Mouse (Mus musculus) embryo, embryonic 11.5 days (tissue): ENCODE results near the gene Gm17387.
A peak's percentile ranks its signal among the peaks of the same experiment; 100 is the strongest.

ENCODE experiments used
- DNase-seq: peaks from one replicate; pipeline ENCODE4 v3.0.0-alpha.2; 2012; ENCODE audit warnings: low read depth, low spot score

Gene Gm17387

GRCm38 (mm10) chr7:141028831-141029230, at the start of gene Gm17387:
Gm17387 (plus strand) TSS chr7:141029131.
- DNase-seq: no peak

GRCm38 (mm10) chr7:140981704-140982103, 47.2 kb upstream of the Gm17387 start:
- no peak for DNase-seq

- no peak for DNase-seq
Observed at GRCm38 (mm10) chr7:140982971-140983370, 46.0 kb upstream of the Gm17387 start.

- no peak for DNase-seq
Observed at GRCm38 (mm10) chr7:140987182-140988138, 41.5 kb upstream of the Gm17387 start.

- DNase-seq: no peak
Observed at GRCm38 (mm10) chr7:140989022-140989421, 39.9 kb upstream of the Gm17387 start.

- no peak for DNase-seq
Observed at GRCm38 (mm10) chr7:140990185-140990584, 38.7 kb upstream of the Gm17387 start.

- DNase-seq: no peak
Observed at GRCm38 (mm10) chr7:140990622-140991021, 38.3 kb upstream of the Gm17387 start.

- no peak for DNase-seq
Observed at GRCm38 (mm10) chr7:140991117-140991689, 37.7 kb upstream of the Gm17387 start.

- no peak for DNase-seq
Observed at GRCm38 (mm10) chr7:140997817-140998216, 31.1 kb upstream of the Gm17387 start.

- no peak for DNase-seq
Observed at GRCm38 (mm10) chr7:140998853-140999700, 29.9 kb upstream of the Gm17387 start.

GRCm38 (mm10) chr7:141000881-141001708, 27.8 kb upstream of the Gm17387 start:
- DNase-seq: no peak

- DNase-seq: no peak
Observed at GRCm38 (mm10) chr7:141003248-141004010, 25.5 kb upstream of the Gm17387 start.

GRCm38 (mm10) chr7:141006446-141006845, 22.5 kb upstream of the Gm17387 start:
- no peak for DNase-seq

- no peak for DNase-seq
Observed at GRCm38 (mm10) chr7:141006914-141007313, 22.0 kb upstream of the Gm17387 start.

- no peak for DNase-seq
Observed at GRCm38 (mm10) chr7:141008312-141008761, 20.6 kb upstream of the Gm17387 start.

- DNase-seq: peak; percentile 63
Observed at GRCm38 (mm10) chr7:141008938-141009660, 19.8 kb upstream of the Gm17387 start.

- DNase-seq: no peak
Observed at GRCm38 (mm10) chr7:141009665-141010064, 19.3 kb upstream of the Gm17387 start.

- no peak for DNase-seq
Observed at GRCm38 (mm10) chr7:141010593-141010992, 18.3 kb upstream of the Gm17387 start, which contains the start of gene Ifitm3. Ifitm3 (minus strand) TSS chr7:141010770.

- no peak for DNase-seq
Observed at GRCm38 (mm10) chr7:141011238-141011770, 17.6 kb upstream of the Gm17387 start.
